In genomic region chr4:139192499-139193175, GRCm38 (mm10) we compare ENCODE assay signal across 8 mouse cellular contexts. TPM values are rescaled to one million over a fixed set of nuclear protein-coding genes. Genes with fewer than 3 reads are reported as not detected.
A peak's percentile ranks its signal among the peaks of the same experiment; 100 is the strongest.
DNase-seq lines count a peak whose midpoint lies in the region; ATAC-seq and TF ChIP-seq lines count a peak whose summit lies in the region.

TSS of gene Capzb (plus strand) at chr4:139192899.

- in situ Hi-C loops in ES-E14 (cut with MboI; ENCODE audit: low sequenced_read_pairs in 2 of 2, unreplicated experiment in 2 of 2), result no loop called here

- peaks cover 18 to 31% of the 10 kb centered on the region in 2 experiments for H3K4me1 ChIP-seq in ES-E14 (ENCODE audit: control insufficient read depth in 2 of 2, insufficient read depth in 2 of 2, low read length in 2 of 2, poor library complexity in 1 of 2)
- peaks cover 37% of the 10 kb centered on the region for H3K4me1 ChIP-seq in forebrain, embryonic 16.5 days (replicated peaks; ENCODE audit: control insufficient read depth, insufficient read depth, low read length)
- peaks cover 26% of the 10 kb centered on the region for H3K4me1 ChIP-seq in lung, embryonic 14.5 days (ENCODE audit: insufficient read depth)
- peaks cover 21% of the 10 kb centered on the region for H3K4me1 ChIP-seq in olfactory bulb, adult 2 months (ENCODE audit: control insufficient read depth, insufficient read depth, low read length)
- peaks cover 42% of the 10 kb centered on the region for H3K4me1 ChIP-seq in thymus, adult 2 months (replicated peaks; ENCODE audit: control insufficient read depth, insufficient read depth, low read length)

- peaks cover 2% of the 10 kb centered on the region; the same call in 1 of the 2 replicates for H3K36me3 ChIP-seq in ES-E14 (ENCODE audit: control insufficient read depth, insufficient read depth, low read length, poor library complexity, severe bottlenecking)
- H3K36me3 ChIP-seq in forebrain, embryonic 16.5 days (ENCODE audit: control insufficient read depth, insufficient read depth), result no peaks in the 10 kb centered on the region
- 0 out of 2 replicates have a peak, but pooled peaks cover 7% of the 10 kb centered on the region for H3K36me3 ChIP-seq in lung, embryonic 14.5 days (ENCODE audit: insufficient read depth)
- H3K36me3 ChIP-seq in thymus, adult 2 months (ENCODE audit: control insufficient read depth, insufficient read depth, low read length), result no peaks in the 10 kb centered on the region

- no peaks in the 10 kb centered on the region for H3K27me3 ChIP-seq in forebrain, embryonic 16.5 days (replicated peaks; ENCODE audit: control insufficient read depth, insufficient read depth, low read length)
- H3K27me3 ChIP-seq in lung, embryonic 14.5 days (ENCODE audit: insufficient read depth, low read length), result no peaks in the 10 kb centered on the region
- H3K27me3 ChIP-seq in thymus, adult 2 months (ENCODE audit: control insufficient read depth, insufficient read depth, low read length), result no peaks in the 10 kb centered on the region

- H3K4me2 ChIP-seq in forebrain, embryonic 16.5 days (ENCODE audit: low read length), result peak within 1 kb of the TSS; percentile 84
- peak within 1 kb of the TSS; percentile 98 for H3K4me2 ChIP-seq in lung, embryonic 14.5 days

- no peak for TF ChIP-seq CTCF in layer of hippocampus, adult 2 months (conservative IDR thresholded peaks at IDR 0.05)
- no peak for TF ChIP-seq CTCF in lung, embryonic 14.5 days (IDR thresholded peaks at IDR 0.05; ENCODE audit: low read depth)
- no peak for TF ChIP-seq CTCF in olfactory bulb, adult 2 months (IDR thresholded peaks at IDR 0.05; ENCODE audit: insufficient read depth, low read depth, low read length)
- TF ChIP-seq CTCF in thymus, adult 2 months (IDR thresholded peaks at IDR 0.05; ENCODE audit: borderline replicate concordance, control insufficient read depth, extremely low read depth, insufficient read depth, low read length, poor library complexity), result peak; percentile 36; the same call in 1 of the 2 replicates

- no peaks in the 10 kb centered on the region for H3K9me3 ChIP-seq in ES-E14 (ENCODE audit: control insufficient read depth, insufficient read depth, low read depth, low read length)
- no peaks in the 10 kb centered on the region for H3K9me3 ChIP-seq in forebrain, embryonic 16.5 days (ENCODE audit: control insufficient read depth, low read length)
- no peaks in the 10 kb centered on the region for H3K9me3 ChIP-seq in lung, embryonic 14.5 days (ENCODE audit: low read depth, low read length)

- intact Hi-C loops in heart, postnatal 36 days (cut with DNase I), result loop anchor here (1.0 to 5.0 kb wide), 3 partner anchors 30 to 62 kb away; no protein-coding TSS in a partner anchor

- TF ChIP-seq POLR2A in olfactory bulb, adult 2 months (IDR thresholded peaks at IDR 0.05; ENCODE audit: insufficient read depth, low read depth, low read length), result peak; percentile 55
- peak; percentile 87; the same call in 1 of the 2 replicates for TF ChIP-seq POLR2A in thymus, adult 2 months (IDR thresholded peaks at IDR 0.05; ENCODE audit: control insufficient read depth, extremely low read depth, insufficient read depth, low read length, poor library complexity)

- H3K9ac ChIP-seq in ES-E14 (ENCODE audit: insufficient read depth, low read depth, low read length, poor library complexity, severe bottlenecking), result peak within 1 kb of the TSS; percentile 93
- peak within 1 kb of the TSS; percentile 82 for H3K9ac ChIP-seq in forebrain, embryonic 16.5 days (replicated peaks; ENCODE audit: low read depth, low read length)
- H3K9ac ChIP-seq in lung, embryonic 14.5 days, result peak within 1 kb of the TSS; percentile 85

- WGBS in forebrain, embryonic 16.5 days, result under 1% methylated on average over 58 of the region's 69 CpGs
- WGBS in lung, embryonic 14.5 days, result under 1% methylated on average over 59 of the region's 69 CpGs
- 1% methylated on average over 48 of the region's 69 CpGs for WGBS in olfactory bulb, adult 2 months
- WGBS in thymus, adult 2 months, result under 1% methylated on average over 63 of the region's 69 CpGs

- DNase-seq in ES-E14 (ENCODE audit: low read depth, low spot score), result peak; percentile 94
- peak; percentile 93 for DNase-seq in cerebellum, adult 11-12 months
- peak; percentile 95 to 97 for DNase-seq in heart, postnatal 36 days
- DNase-seq in layer of hippocampus, adult 2 months (ENCODE audit: low spot score in 2 of 2), result peak; percentile 93 to 96
- peak; percentile 98 for DNase-seq in lung, embryonic 14.5 days
- DNase-seq in thymus, adult 2 months, result peak; percentile 95

- H3K4me3 ChIP-seq in ES-E14 (ENCODE audit: insufficient read depth in 1 of 2, low read depth in 1 of 2, low read length in 2 of 2, poor library complexity in 1 of 2, severe bottlenecking in 1 of 2), result peak within 1 kb of the TSS; percentile 96 to 99
- H3K4me3 ChIP-seq in forebrain, embryonic 16.5 days (replicated peaks; ENCODE audit: low read length), result peak within 1 kb of the TSS; percentile 85
- H3K4me3 ChIP-seq in layer of hippocampus, adult 2 months, result peak within 1 kb of the TSS; percentile 99
- H3K4me3 ChIP-seq in lung, embryonic 14.5 days (ENCODE audit: low read depth, low read length), result peak within 1 kb of the TSS; percentile 88
- peak within 1 kb of the TSS; percentile 93 for H3K4me3 ChIP-seq in olfactory bulb, adult 2 months (ENCODE audit: insufficient read depth, low read depth, low read length)
- peak within 1 kb of the TSS; percentile 78 for H3K4me3 ChIP-seq in thymus, adult 2 months (ENCODE audit: control insufficient read depth, insufficient read depth, low read length)

- H3K27ac ChIP-seq in ES-E14 (ENCODE audit: insufficient read depth, low read depth, low read length, poor library complexity, severe bottlenecking), result peak within 1 kb of the TSS; percentile 94
- peak within 1 kb of the TSS; percentile 72 for H3K27ac ChIP-seq in forebrain, embryonic 16.5 days (ENCODE audit: low read length)
- H3K27ac ChIP-seq in layer of hippocampus, adult 2 months, result peak within 1 kb of the TSS; percentile 97
- peak within 1 kb of the TSS; percentile 92 for H3K27ac ChIP-seq in lung, embryonic 14.5 days (ENCODE audit: low read depth)
- peak within 1 kb of the TSS; percentile 68 for H3K27ac ChIP-seq in olfactory bulb, adult 2 months (ENCODE audit: insufficient read depth, low read depth, low read length)
- peak within 1 kb of the TSS; percentile 60 for H3K27ac ChIP-seq in thymus, adult 2 months (ENCODE audit: control insufficient read depth, insufficient read depth, low read length)

- peak; percentile 97 for ATAC-seq in forebrain, embryonic 16.5 days
- ATAC-seq in lung, embryonic 14.5 days (ENCODE audit: insufficient read depth), result peak; percentile 96

TF ChIP-seq in ES-E14, 5 proteins besides CTCF, POLR2A, EP300 and RAD21:
- TF ChIP-seq ZC3H11A (IDR thresholded peaks at IDR 0.05; ENCODE audit: borderline replicate concordance, low read depth, low read length) (no peak), CHD2 (IDR thresholded peaks at IDR 0.05; ENCODE audit: low read depth, low read length) (no peak), ZNF384 (IDR thresholded peaks at IDR 0.05; ENCODE audit: low read depth, low read length) (no peak), MAFK (IDR thresholded peaks at IDR 0.05; ENCODE audit: insufficient read depth, low read depth, low read length) (no peak), HCFC1 (IDR thresholded peaks at IDR 0.05; ENCODE audit: borderline replicate concordance, insufficient read depth, low read length) (no peak)

RNA-seq across cellular contexts. Expression of gene Capzb, which starts in this region (rescaled TPM):
- total RNA-seq in ES-E14 (2012; rRNA removed), result 86.7 and 111 TPM in 2 replicates
- polyA plus RNA-seq in forebrain, embryonic 16.5 days (2015; fragmentation: Nextera tagmentation; extraction: Ambion mirVana), result 311 and 321 TPM in 2 replicates
- 100 to 1,000 TPM; 393 to 443 TPM for total RNA-seq in heart, postnatal 36 days (2021)
- total RNA-seq in layer of hippocampus, adult 2 months (2021), result 100 to 1,000 TPM; 374 to 416 TPM
- 332 and 336 TPM in 2 replicates for polyA plus RNA-seq in lung, embryonic 14.5 days (2014; fragmentation: Nextera tagmentation; extraction: Ambion mirVana)
- 218 and 336 TPM in 2 replicates for polyA plus RNA-seq in olfactory bulb, adult 2 months (2012; ENCODE audit: insufficient read depth, insufficient read length, low replicate concordance, missing spikeins)
- polyA plus RNA-seq in thymus, adult 2 months (2012; rRNA removed), result 167 and 213 TPM in 2 replicates

Comparison
In these comparisons a context has a peak if more than half of its experiments do, and no peak if none do; other contexts are left out.
1. Peak in every context shown above with its lines: DNase-seq, ATAC-seq, H3K4me3 ChIP-seq and H3K27ac ChIP-seq.